Mouse (Mus musculus) cerebellum, adult 11 months (tissue): ENCODE results near the gene Gorasp2.

Experiments used
- DNase-seq: peaks from one replicate; pipeline ENCODE4 v3.0.0; 2022

Gorasp2 gene

DNA sequence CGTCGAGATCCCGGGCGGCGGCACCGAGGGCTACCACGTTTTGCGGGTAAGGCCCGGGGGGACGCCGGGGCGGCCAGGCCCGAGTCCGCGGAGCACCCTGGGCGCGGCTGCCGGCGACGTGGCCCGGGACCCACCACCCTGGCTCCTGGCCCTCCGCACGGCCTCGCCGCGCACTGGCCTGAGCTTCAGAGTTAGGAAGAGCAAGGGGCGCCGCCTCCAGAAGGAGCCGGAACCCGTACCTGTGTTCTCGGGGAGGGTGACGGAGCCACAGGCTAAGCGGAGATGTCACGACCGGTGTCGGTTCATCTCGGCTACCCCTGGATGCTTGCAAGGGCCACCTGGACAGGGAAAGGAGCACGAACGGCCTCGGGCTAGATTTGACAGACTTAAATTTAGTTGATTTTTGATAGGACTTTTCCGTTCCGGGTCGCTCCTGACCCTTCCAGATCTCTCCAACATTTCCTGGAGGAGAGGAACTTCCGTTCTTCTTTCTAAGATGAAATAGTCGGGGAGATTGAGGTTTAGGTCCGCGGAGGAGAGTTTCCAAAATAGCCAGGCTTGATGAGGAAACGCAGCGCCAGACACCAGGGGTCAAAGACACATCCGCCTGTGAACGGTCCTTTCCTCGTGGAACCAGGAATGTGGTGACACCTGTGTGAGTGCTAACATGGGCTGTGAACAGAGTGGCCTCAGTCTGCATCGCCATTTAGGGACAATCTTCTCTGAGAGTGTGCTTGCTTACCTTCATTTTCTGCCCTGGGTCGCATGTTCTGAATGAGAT is 529 bp downstream of the Gorasp2 start, which contains the start of gene Gm26558:
Gm26558 (minus strand) TSS at position 394 of the 781 bp plus-strand sequence.
- peak; percentile 3 for DNase-seq

DNA sequence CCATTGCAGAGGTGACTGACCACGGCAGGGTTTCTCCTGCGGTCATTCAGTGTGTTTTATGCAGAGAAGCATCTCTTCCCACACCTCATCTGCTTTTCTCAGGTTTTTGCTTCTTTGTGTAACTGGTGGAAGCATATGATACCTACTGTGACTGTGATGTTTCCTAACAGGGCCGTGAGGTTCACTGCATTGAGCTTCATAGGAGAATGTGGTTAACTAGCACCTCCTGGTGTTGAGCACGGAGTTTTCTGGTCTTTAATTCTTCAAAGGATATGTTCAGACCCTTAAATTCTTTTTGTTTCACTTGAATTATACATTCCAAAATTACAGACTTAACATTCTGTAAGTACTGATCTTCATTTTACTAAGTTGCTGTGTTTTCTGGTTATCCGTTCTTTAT is 2.4 kb downstream of the Gorasp2 start:
- DNase-seq, result no peak

DNA sequence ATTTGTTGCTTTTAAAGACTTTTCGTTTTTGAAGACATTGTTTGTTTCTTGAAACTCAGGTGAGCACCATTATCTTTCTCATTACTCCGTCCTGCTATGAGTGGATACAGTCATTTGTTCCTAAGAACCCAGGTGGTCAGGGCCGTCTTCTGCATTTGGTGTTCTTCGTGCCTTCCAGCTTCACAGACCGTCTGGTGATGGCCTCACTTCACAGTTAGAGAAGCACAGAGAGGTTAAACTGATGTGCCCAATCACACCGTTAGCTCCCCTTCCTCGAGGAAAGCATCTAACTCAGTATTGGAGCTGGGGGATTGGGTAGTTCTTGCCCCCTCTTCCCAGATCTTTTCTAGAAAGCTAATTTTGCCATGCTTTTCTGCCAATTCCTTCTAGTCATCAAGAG is 5.6 kb downstream of the Gorasp2 start:
- DNase-seq, result no peak

DNA sequence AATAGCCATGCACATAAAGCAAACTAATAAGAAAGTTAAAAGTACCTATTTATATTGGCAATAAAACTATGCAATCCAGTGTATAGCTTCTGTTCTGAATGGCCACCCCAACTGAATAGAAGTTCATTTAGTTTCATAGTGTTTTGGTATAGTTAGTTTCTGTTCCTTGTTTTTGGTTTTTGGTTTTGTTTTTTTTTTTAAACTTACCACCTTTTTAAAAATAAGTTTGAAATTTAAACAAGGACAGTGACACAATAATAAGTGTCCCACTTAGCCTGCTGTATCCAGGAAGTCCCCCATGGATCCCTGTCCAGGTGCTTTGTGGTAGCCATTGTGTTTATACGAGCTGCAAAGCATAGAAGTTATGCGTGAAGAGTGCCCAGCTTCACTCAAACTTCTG is 7.9 kb downstream of the Gorasp2 start:
- no peak for DNase-seq

DNA sequence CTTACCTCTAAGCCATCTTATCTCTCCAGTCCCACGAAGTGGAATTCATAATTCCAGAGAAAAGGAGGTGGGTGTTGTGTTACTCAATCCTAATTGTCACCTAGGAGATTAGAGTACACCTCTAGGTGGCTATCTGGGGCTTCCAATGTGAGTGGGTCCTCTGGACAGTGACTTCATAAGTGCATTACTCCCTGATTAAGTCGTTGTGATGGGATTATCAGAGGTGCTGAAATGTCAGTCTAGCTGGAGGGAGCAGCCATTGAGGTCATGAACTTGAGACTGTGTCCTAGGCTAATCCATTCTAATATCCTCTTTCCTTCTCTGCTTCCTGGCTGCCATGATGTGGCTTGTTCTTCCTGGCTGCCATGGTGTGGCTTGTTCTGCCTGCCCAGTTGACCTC is 8.5 kb downstream of the Gorasp2 start:
- DNase-seq, result no peak

DNA sequence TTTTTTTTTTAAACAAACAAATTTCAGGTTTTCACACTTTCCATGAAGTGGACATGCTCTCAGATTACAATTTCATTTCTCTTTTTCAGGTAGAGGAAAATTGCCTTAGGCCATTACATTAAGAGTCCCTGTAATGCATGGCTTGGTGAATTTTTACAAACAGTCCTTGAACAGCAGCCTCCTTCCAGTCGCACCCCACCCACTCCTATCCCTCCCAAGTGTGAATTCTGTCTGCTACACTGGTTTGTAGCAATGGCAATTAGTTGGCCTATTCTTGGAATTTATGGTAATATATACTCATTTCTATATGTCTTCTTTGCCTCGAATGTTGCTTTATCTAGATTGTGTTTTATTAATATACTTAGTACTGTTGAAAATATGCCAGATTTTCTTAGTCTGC is 11.1 kb downstream of the Gorasp2 start:
- DNase-seq, result no peak

DNA sequence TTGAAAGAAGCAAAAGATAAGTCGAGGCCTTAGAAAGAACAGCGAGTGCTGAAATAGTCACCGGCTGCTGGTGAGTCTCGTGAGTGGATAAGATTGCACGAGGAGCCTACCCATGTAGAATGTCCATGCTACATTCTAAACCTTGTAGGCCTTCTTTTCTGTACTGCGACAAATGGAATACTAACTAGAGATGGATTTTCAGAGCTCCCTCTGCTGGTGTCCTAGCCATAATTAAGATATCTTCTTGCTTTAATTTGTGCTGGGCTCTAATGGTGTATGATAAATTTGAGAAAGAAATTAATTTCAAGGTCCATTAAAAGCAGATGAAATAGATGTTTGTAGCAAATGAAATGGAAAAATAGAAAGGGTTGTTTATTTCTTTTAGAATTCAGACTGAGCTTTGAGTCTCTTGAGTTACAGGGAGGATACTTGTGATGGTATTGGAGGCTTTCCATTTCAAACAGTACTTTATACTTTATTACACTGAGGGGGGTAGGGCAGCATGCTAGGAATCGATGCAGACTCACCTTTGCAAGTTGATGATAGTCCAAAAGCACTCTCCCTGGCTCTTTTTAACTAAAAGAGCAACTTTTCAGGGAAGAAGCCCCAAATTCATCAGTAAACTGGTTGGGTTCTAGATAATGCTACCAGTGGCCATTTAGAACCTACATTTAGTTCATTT is 12.2 kb downstream of the Gorasp2 start:
- DNase-seq, result no peak

DNA sequence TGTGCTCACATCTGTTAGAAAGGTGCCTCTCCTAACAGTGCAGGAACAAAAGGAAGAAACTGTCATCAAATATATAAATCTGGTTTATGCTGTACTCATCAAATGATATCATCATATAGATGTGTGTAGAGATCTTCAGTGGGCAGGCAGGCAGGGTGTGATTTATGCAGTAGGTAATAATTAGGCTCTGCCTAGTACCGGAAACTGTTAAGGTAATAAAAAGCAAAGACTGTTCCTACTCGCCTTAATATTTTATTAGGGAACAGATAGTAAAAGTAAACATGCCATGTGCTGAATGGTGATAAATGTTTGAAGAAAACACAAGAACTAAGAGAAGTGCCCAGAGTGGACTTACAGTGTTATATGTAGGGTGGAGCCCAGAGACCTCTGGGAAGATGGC is 20.9 kb downstream of the Gorasp2 start:
- no peak for DNase-seq

DNA sequence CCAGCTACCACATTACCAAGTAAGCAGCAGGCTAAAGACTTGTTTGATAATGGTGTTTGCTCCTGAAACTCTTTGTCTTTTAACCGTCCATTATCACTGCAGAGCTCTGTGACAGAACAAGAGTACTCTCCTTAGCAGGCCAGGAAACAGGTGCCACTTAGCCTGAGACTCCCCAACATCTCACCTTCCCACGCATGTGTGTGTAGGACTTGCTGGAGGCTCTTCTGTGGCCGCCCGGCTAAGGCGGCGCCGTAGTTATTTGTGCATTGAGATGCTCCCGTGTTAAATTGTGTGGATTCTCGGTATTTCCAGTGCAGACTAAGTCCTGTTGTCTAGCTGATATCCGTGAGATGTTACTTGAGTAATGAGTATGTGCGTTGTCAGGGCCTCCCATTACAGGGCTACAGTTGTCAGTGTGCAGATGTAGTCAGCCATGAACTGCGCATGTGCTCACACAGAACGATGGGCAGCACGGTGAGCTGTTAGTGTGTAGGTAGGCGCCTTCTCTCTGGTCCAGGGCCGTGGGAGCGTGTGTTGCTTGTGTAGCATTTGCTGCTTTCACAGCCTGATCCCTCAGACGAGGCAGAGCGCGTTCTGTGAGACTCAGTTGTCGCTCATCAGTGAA is 27.2 kb downstream of the Gorasp2 start:
- DNase-seq, result no peak

DNA sequence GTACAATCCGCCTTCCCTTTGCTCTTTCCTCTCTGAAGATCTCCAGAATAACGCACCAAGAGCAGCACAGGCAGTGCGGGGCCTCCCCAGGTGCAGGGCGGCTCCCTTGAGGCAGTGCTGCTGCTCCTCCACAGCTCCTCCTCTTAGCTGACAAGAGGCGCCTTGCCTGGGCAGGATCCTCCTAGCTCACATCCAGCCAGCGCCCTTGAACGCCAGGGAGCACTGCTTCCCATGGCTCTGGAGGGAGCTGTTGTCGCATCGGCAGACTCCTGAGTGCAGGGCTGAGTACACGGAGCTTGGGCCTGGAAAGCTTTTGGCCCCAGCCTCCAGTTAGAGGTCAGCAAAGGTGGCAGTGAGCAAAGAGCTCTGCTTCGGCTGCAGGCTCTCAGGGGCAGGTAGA is 28.8 kb downstream of the Gorasp2 start:
- no peak for DNase-seq

DNA sequence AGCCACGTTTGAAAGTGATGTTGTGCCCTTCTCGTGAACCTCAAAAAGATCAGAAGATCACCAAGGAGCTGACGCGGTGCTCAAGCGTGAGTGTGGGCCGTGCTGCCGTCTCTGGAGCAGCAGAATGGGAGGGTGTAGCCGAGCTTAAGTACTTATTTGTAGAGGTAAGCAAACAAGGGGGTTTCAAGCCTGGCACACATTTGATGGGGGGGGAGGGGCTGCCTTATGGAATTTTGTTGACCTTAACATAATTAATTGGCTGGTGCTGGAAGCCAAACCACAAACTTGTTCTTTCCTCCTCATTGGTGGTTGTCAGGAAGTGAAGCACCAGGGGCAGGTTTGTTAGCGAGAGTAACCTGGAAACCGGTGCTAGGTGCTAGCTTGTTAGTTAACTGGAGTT is 34.3 kb downstream of the Gorasp2 start:
- no peak for DNase-seq

DNA sequence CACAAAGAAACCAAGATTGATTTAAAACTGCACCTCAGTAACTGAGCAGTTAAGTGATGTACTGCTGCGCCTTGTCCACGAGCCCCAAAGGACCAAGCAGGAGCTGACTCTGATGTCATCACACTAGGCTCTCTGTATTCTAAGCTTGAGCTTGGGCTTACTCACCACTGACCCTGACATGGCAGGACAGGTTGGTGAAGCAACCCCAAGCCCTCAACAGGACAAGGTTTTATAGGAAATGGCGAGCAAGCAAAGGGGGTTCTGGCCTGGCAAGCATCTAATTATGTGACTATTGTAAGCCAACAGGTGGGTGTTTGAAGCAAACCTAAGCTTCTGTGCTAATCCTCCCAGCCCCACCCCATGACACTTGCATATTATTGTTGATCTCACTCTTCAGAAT is 39.5 kb downstream of the Gorasp2 start:
- DNase-seq, result no peak

DNA sequence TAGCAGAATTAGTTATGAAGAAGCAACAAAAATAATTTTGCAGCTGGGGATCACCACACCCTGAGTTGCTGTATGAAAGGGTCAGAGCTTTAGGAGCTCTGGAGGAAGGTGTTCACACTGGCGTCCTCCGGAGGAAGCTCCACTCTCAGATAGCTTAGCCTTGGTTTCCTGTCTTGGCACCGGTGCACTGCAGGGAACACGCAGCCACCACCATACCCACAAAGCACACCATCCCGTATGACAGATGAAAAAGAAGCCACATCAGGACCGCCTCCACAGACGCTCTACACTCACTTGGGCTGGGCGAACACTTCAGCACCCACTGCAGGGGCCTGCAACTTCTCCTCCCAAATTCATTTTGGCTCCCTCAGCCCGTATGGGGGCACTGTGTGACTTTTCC is 40.2 kb downstream of the Gorasp2 start:
- no peak for DNase-seq

DNA sequence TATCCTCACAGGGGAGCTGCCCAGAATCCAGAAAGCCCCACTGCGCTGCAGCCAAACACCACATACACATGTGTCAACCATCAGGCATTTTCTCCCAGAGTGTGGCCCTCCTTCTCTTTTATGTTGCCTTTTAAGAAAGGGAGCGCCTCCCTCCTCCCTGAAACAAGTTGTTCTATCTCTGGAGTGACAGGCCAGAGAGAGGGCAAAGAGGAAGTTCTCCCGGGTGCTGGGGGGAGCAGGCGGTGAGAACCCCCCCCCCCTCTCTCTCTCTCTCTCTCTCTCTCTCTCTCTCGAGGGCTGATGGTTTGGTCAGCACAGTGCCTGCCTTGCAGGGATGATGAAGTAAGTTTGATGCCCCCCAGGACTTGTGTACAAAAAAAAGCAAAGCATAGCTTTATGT is 41.0 kb downstream of the Gorasp2 start:
- no peak for DNase-seq

DNA sequence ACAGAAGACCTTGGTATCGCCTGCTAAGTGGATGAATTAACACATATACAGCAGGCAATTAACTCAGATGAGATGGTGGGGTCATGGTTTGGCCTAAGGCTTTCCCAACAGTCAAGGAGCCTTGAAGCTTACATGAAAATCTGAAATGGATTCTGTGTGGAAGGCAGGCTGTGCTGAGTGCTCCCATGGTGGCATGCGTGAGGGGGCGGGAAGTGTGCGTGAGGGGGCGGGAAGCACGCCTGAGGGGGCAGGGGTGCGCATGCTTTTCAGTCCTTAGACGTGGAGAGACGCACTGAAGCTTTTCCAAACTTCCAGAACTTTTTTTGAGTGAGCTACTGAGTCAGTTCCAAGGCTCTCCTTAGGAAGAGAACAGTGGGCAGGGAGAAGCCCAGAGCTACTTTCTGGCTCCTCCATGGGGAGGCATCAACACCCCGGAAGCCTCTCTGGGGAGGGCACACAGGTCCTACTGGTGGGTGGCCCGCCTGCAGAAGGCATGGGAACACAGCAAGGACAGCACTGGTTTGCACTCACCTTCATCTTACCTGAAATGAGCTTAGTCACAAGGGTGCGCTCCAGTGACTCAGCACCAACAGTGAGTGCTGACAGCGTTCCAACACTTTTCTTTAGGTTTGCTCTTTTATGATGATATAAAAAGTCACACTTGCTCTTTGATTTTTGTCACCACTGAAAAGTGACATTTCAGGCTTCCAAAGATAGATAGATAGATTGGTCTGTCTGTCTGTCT is 47.8 kb downstream of the Gorasp2 start:
- DNase-seq, result no peak

DNA sequence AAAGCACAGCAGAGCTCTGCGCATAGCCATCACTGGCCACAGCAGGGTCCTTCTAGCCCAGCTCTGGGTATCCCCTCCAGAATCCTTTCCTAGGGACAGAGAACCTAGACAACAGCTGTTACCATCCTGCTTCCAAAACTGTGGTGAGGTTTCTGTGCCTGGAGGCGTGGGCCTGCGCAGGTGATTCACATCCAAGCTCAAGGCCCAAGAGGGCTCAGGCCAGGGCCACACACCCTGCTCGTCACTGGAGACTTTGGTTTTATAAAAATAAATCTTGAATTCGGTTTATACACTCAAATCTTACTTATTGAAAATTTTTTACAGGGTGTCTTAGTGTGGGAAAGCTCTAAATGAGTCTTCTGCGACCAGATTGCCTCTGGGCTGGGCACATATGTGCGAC is 48.9 kb downstream of the Gorasp2 start:
- no peak for DNase-seq

DNA sequence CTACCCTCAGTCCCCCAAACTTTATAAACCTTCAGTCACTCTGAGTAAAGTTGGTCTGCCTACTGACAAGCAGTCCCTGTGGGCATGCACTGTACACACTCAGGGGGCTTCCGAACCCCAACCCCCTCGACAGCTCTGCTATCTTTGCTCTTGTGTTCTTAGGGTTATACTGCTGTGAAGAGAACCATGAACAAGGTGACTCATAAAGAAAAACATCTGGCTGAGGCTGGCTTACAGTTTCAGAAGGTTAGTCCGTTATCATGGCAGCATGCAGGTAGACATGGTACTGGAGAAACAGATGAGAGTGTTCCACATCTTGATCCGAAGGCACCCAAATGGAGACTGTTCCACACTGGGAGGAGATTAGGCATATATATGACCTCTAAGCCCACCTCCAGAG is 49.5 kb downstream of the Gorasp2 start:
- DNase-seq, result no peak

DNA sequence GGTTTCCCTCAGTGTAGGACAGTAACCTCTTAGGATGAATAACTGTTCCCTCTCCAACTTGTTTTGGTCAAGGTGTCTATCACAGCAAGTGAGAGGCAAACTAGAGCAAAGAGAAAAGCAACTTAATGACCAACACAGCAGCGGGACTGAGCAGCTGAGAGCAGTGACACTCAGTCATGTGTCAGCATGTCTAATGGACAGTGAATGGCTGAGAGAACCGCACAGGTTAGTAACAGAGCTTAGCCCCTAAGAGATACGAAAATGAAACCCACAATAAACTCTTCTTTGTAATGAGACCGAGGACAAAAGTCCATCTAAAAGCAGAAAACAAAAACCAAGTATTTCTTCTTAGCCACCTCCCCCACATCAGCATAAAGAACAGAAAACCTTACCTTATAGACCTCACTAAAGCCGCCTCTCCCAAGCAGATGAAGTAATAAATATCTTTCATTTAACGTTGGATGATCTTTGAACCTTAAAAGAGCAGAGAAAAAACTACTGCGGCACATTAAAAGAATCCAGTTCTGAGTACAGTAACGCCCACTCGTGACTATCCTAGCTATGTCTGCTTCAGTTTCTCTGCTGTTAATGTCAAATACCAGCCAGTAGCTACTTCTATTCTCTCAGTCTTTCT is 62.4 kb downstream of the Gorasp2 start:
- DNase-seq, result no peak

DNA sequence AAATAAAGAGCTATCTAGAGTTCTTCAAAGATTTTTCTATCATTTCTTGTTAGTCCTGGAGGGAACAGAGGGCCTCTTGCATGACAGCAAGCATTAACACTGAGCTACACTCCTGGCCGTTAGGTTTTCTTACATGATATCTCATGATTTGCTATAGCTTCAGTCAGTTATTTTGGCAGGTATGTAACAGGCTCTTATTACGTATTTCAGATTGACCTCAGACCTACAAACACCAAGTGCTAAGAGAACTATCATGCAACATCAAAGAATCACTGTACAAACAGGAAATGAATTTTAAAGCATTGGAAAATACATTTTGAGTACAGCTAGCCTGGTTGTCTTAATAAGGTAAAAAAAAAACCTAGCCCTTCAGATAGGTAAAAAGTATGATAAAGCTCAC is 65.7 kb downstream of the Gorasp2 start:
- DNase-seq, result no peak

DNA sequence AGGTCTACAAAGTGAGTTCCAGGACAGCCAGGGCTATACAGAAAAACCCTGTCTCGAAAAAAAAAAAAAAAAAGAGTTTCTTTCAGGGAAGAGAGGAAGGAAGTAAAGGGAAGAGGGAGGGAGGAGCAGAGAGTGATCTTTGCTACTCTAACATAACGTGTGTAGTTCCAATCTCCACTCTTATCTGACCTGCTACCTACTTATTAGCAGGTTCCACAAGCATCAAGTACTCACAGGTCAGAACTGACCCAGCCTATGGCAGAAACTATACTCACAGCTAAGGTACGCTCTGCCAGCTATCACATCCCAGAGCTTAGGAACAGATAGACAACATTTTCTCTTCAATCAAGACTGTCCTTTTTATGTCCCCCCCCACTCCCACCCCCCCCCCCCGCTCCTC is 74.2 kb downstream of the Gorasp2 start:
- DNase-seq, result no peak

DNA sequence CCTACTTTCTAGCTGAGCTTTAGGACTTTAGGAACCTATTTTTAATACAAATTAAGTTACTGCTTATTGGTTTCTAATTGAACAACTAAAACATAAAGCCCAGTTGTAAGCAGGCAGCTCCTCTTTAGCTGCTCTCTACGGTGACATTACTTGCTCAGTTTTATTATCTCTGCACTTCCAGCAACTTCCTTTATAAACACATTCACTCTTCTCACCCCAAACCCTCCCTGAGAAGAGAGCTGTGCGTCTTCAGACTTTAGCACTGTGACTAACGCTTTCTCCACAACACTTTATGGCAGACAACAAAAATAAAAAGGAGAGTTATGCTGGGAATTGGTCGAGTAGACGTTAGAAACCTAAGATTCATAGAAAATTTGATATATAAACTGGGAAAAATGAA is 74.6 kb downstream of the Gorasp2 start:
- no peak for DNase-seq

DNA sequence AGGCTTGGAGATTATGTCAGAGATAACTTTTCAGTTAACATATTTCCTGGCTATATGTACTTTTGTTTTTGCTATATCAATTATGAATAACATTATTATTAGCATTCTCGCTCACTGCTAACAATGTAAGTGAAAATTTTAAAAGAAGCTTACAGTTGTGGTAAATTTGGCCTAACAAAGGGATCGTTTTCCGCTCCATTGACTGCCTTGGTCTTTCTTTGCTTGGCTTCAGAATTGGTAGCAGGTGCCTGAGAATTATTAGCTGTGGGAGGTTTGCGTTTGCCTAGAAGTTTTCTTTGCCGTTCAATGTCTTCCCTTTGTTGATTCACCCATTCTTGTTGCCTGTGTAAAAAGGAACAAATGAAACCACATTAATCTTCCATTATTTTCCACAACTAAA is 80.5 kb downstream of the Gorasp2 start:
- no peak for DNase-seq

DNA sequence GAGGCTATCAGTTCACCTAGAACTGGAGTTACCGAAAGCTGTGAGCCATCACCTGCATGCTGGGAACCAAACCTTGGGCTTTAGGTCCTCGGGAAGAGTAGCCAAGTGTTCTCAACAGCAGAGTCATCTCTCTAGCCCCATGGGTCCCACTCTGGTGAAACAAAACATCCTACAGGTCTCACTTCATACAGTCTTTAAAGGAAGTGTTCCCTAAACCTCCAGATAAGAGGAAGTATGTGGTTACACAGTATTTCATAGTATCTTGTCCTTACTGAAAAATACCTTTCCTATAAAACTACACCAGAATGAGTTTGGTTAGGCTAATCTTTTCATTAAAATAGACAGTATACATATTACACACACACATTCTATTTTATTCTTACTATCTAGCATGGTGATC is 81.2 kb downstream of the Gorasp2 start:
- DNase-seq, result no peak
